Mouse (Mus musculus) liver, embryonic 11.5 days (tissue): Measurements from ENCODE around the gene H2afz. TPM values are rescaled to one million over a fixed set of nuclear protein-coding genes. Genes with fewer than 3 reads are reported as not detected.
"Not testable (repeated sequence)": the region's sequence is repeated elsewhere in the genome, so short reads cannot be mapped to it uniquely, and the experiment has no call there.

Experiments
- ATAC-seq: fragments of 200-750 bp; cut with Nextera tagmentation; replicated peaks from 2 replicates; pipeline ENCODE4 v1.8.0; 2017; ENCODE audit warnings: moderate number of reproducible peaks, mild to moderate bottlenecking, moderate TSS enrichment, moderate library complexity; ENCODE audit not compliant: low FRiP score
- DNase-seq: peaks from one replicate; pipeline ENCODE4 v3.0.0-alpha.2; 2017; ENCODE audit warnings: low spot score
- H3K27ac ChIP-seq: fragments of 300-500 bp; sonication (generic); 2 replicates; pipeline ENCODE4 v1.5.1; 2014; ENCODE audit warnings: mild to moderate bottlenecking, low read depth, low read length, control low read depth
- H3K27me3 ChIP-seq: fragments of 300-500 bp; sonication (generic); replicated peaks from 2 replicates; pipeline ENCODE4 v1.6.1; 2014; ENCODE audit warnings: low read length, mixed read lengths; ENCODE audit not compliant: control insufficient read depth, insufficient read depth
- H3K36me3 ChIP-seq: fragments of 300-500 bp; sonication (generic); 2 replicates; pipeline ENCODE4 v1.6.1; 2014; ENCODE audit warnings: mild to moderate bottlenecking, low read length, moderate library complexity, mixed read lengths; ENCODE audit not compliant: control insufficient read depth, insufficient read depth
- H3K4me1 ChIP-seq: fragments of 300-500 bp; sonication (generic); replicated peaks from 2 replicates; pipeline ENCODE4 v1.6.1; 2014; ENCODE audit warnings: low read length, mixed read lengths; ENCODE audit not compliant: control insufficient read depth, insufficient read depth
- H3K4me2 ChIP-seq: fragments of 300-500 bp; sonication (generic); 2 replicates; pipeline ENCODE4 v1.6.1; 2014; ENCODE audit warnings: mild to moderate bottlenecking, control low read depth, moderate library complexity
- H3K4me3 ChIP-seq: fragments of 300-500 bp; sonication (generic); 2 replicates; pipeline ENCODE4 v1.5.1; 2014; ENCODE audit warnings: low read depth, low read length, control low read depth
- H3K9ac ChIP-seq: fragments of 300-500 bp; sonication (generic); 2 replicates; pipeline ENCODE4 v1.6.1; 2014; ENCODE audit warnings: low read depth, low read length, control low read depth
- H3K9me3 ChIP-seq: fragments of 300-500 bp; sonication (generic); 2 replicates; pipeline ENCODE4 v1.6.1; 2016; ENCODE audit warnings: low read length, inconsistent platforms, mixed read lengths; ENCODE audit not compliant: control insufficient read depth
- WGBS: fragments of 180-500 bp; shearing (Covaris S2); extraction: QIAGEN DNeasy Blood & Tissue Kit; methylation state at CpG from one replicate; pipeline ENCODE4 v1.1.7; 2014; 5-methylcytosine and 5-hydroxymethylcytosine counted together
- polyA plus RNA-seq: library from polyadenylated mRNA; unstranded; fragments of >200 nt; fragmentation: Nextera tagmentation; extraction: Ambion mirVana; gene quantifications from 2 replicates; pipeline ENCODE4 v1.2.1, GENCODE M21; 2014

Gene H2afz
- polyA plus RNA-seq, 1 experiment from 2014 or later = 2,121 TPM

DNA sequence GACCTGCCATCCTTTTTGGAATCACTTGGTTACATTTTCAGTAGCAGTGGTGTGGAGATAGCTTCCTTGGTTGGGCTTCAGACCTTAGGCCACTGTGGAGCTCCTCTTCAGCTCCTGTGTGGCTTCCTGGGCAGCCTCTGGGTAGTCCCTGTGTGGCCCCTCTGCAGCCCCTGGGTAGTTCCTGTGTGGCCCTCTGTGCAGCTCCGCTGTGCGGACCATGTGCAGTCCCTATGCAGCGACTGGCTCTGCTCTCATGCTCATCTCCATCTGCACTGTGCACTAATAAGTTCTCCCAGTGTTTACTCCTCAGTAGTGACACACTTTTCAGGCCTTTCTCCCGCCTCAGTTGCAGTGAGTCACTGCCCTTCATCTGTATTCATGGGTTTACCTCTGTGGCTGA, 27.8 kb downstream of the H2afz start:
- H3K4me2 ChIP-seq = no peak overlapping the region
- WGBS = 86% methylated on average over 4 of the region's 4 CpGs
- H3K4me3 ChIP-seq = no peak overlapping the region
- no peak for DNase-seq
- no peak for ATAC-seq
- H3K4me1 ChIP-seq = no peaks in the 10 kb centered on the region
- H3K27ac ChIP-seq = no peak overlapping the region
- no peak overlapping the region for H3K9ac ChIP-seq
- no peaks in the 10 kb centered on the region for H3K27me3 ChIP-seq
- H3K9me3 ChIP-seq = no peaks in the 10 kb centered on the region
- peaks cover 17% of the 10 kb centered on the region; the same call in 1 of the 2 replicates for H3K36me3 ChIP-seq

DNA sequence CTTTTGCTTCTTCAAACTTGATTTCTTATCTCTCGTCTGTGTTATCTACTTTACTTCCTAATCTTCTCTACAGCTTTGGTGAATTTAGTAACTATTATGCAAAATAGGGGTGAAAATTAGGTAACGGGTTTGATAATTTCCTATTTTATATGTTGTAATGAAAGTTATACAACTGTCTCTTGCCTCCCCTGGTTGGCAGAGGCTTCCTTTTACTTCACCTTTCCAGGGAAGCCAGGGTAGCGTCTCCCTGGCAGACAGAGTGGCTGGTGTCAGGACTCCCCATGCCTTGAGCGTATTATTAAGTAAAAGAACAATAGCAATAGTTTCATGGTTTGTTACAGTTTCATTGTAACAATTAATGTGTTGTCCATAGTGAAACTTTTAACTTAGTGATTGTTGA, 29.5 kb downstream of the H2afz start:
- Histone ChIP-seq H3K9ac (no peak overlapping the region), H3K4me1 (no peaks in the 10 kb centered on the region), H3K9me3 (no peaks in the 10 kb centered on the region), H3K4me2 (no peak overlapping the region), H3K27me3 (no peaks in the 10 kb centered on the region), H3K27ac (no peak overlapping the region), H3K36me3 (peaks cover 17% of the 10 kb centered on the region; the same call in 1 of the 2 replicates), H3K4me3 (no peak overlapping the region)
- 84% methylated on average over 4 of the region's 4 CpGs for WGBS
- no peak for ATAC-seq
- DNase-seq = no peak

DNA sequence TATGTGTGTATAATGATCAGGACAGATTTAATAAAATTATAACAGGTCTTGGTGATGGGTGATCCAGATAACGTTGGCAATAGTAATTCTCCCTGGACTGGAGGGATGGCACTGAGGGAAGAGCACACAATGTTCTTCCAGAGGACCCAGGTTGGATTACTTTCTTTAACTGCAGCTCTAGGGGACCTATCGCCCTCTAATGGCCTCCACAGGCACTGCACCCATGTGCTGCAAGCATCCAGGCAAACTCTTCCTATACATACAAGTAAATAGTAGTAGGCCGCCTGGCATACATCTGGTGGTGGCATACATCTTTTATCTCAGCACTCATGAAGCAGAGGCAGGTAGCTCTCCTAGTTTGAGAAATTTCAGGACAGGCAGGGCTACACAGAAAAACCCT, 30.9 kb downstream of the H2afz start:
- H3K9me3 ChIP-seq = no peaks in the 10 kb centered on the region
- H3K27ac ChIP-seq = no peak overlapping the region
- no peak overlapping the region for H3K9ac ChIP-seq
- 0 out of 2 replicates have a peak, but pooled peaks cover 10% of the 10 kb centered on the region for H3K36me3 ChIP-seq
- no peak overlapping the region for H3K4me2 ChIP-seq
- no peaks in the 10 kb centered on the region for H3K4me1 ChIP-seq
- 74% methylated on average over 3 of the region's 3 CpGs for WGBS
- ATAC-seq (no peak), DNase-seq (no peak)
- no peak overlapping the region for H3K4me3 ChIP-seq
- H3K27me3 ChIP-seq = no peaks in the 10 kb centered on the region

DNA sequence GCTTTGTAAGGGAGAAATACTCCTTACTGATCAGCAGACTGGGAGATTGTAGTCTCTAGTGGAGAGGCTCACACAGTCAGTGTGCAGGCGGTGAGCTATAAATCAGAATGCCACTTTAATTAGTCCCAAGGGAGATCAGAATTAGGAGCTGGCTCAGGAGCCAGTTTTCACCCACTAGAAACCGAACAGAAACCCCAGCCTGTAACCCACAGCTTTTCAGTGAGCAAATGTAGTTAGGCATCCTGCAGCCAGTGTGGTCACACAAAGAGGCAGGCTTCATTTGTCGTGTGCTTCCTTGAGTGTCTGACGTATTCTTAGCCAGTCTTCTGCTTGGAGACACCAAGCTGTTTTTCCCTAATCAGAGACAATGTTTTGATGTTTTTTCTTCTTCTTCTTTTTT, 32.1 kb downstream of the H2afz start:
- H3K36me3 ChIP-seq = 0 out of 2 replicates have a peak, but pooled peaks cover 10% of the 10 kb centered on the region
- H3K4me1 ChIP-seq = no peaks in the 10 kb centered on the region
- no peak overlapping the region for H3K4me3 ChIP-seq
- DNase-seq = no peak
- 85% methylated on average over 4 of the region's 4 CpGs for WGBS
- H3K9ac ChIP-seq = no peak overlapping the region
- H3K27me3 ChIP-seq = no peaks in the 10 kb centered on the region
- ATAC-seq = no peak
- no peak overlapping the region for H3K27ac ChIP-seq
- H3K9me3 ChIP-seq = no peaks in the 10 kb centered on the region
- H3K4me2 ChIP-seq = no peak overlapping the region

DNA sequence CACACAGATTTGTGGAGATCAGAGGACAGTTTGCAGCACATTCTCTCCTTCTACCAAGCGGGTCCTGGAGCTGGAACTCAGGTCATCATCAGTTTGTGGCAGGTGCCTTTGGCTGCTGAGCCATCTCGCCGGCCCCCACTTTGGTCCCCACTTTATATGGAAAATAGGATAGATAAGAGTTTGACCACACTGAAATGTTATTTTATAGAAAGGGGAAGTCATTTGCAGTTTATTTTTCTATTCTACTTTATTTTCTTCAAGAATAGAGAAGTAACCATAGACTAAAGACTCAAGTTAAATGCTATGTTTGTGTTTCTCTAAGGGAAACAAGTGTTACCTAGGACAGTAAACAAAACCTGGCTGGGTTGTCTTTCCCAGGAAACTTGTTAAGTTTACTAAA, 32.6 kb downstream of the H2afz start:
- H3K4me1 ChIP-seq = no peaks in the 10 kb centered on the region
- no peak overlapping the region for H3K4me2 ChIP-seq
- DNase-seq (no peak), ATAC-seq (no peak)
- no peak overlapping the region for H3K27ac ChIP-seq
- H3K36me3 ChIP-seq = 0 out of 2 replicates have a peak, but pooled peaks cover 10% of the 10 kb centered on the region
- H3K4me3 ChIP-seq = no peak overlapping the region
- H3K9me3 ChIP-seq = no peaks in the 10 kb centered on the region
- no peak overlapping the region for H3K9ac ChIP-seq
- 82% methylated on average over 3 of the region's 3 CpGs for WGBS
- H3K27me3 ChIP-seq = no peaks in the 10 kb centered on the region

DNA sequence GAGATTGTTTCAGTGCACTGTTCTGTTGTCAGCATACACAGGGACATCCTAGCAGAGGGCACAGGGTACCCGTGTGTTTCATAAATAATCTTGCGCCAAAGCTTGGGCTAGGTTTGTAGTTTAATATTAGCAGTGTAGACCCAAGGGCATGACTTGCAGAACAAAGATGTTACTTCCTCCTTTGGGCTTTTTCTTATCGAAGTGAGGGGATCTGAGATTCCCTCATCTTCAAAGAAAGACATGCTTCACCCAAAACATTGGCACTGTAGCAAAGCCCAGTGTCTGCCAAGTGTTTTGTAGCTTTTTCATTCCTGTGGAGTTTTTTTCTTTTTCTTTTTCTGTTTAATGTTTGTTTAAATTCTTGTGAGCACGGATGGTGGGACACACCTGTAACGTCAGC, 33.4 kb downstream of the H2afz start:
- no peak overlapping the region for H3K27ac ChIP-seq
- peaks cover 10% of the 10 kb centered on the region; the same call in 1 of the 2 replicates for H3K36me3 ChIP-seq
- H3K4me2 ChIP-seq = no peak overlapping the region
- no peak for ATAC-seq
- WGBS = 72% methylated on average over 5 of the region's 5 CpGs
- no peaks in the 10 kb centered on the region for H3K4me1 ChIP-seq
- no peaks in the 10 kb centered on the region for H3K27me3 ChIP-seq
- H3K4me3 ChIP-seq = no peak overlapping the region
- H3K9me3 ChIP-seq = no peaks in the 10 kb centered on the region
- DNase-seq = no peak
- H3K9ac ChIP-seq = no peak overlapping the region

DNA sequence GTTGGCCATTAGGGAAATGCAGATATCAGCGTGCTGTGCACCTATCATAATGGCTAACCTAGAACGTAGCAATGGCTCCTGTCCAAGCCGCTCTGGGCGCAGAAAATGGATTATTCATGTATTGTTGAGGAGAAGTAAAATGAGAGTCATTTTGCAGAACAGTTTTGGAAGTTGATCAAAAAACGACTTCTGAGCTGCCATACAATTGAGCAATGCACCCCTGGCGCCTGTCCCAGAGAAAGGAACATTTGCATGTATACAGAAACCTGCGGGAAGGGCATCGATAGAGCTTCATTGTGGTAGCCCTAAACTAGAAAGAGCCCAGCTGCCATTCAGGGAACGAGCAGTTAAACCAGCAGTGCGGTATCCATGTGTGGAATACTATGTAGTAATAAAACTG, 35.9 kb downstream of the H2afz start:
- DNase-seq (no peak), ATAC-seq (no peak)
- 90% methylated on average over 10 of the region's 10 CpGs for WGBS
- H3K4me1 ChIP-seq = no peaks in the 10 kb centered on the region
- H3K9ac ChIP-seq = no peak overlapping the region
- H3K27ac ChIP-seq = no peak overlapping the region
- no peaks in the 10 kb centered on the region for H3K9me3 ChIP-seq
- H3K4me2 ChIP-seq = no peak overlapping the region
- peaks cover 5% of the 10 kb centered on the region; the same call in 1 of the 2 replicates for H3K36me3 ChIP-seq
- no peak overlapping the region for H3K4me3 ChIP-seq
- no peaks in the 10 kb centered on the region for H3K27me3 ChIP-seq

DNA sequence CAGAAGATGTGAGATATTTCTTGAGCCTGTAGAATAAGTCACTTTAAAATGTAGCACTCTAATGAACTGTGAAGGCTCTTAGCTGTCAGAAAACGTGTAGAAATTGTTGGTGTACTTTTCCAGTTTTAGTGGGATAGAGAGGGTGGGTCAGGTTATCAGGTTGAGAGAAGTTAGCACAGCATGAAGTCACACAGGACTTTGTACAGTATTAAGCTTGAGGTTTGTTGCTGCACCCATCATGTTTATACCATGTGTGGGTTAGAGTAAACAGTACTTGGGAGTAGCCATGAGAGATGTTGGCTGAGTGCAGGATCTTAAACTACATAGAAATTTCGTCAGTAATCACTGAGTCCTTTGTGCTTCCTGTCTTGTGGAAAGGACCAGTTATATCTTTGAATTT, 48.8 kb downstream of the H2afz start:
- no peak for DNase-seq
- no peaks in the 10 kb centered on the region for H3K9me3 ChIP-seq
- H3K9ac ChIP-seq = no peak overlapping the region
- no peaks in the 10 kb centered on the region for H3K27me3 ChIP-seq
- no peak overlapping the region for H3K27ac ChIP-seq
- no peaks in the 10 kb centered on the region for H3K4me1 ChIP-seq
- no peak for ATAC-seq
- H3K36me3 ChIP-seq = no peaks in the 10 kb centered on the region
- no peak overlapping the region for H3K4me2 ChIP-seq
- 72% methylated on average over 2 of the region's 2 CpGs for WGBS
- H3K4me3 ChIP-seq = no peak overlapping the region

DNA sequence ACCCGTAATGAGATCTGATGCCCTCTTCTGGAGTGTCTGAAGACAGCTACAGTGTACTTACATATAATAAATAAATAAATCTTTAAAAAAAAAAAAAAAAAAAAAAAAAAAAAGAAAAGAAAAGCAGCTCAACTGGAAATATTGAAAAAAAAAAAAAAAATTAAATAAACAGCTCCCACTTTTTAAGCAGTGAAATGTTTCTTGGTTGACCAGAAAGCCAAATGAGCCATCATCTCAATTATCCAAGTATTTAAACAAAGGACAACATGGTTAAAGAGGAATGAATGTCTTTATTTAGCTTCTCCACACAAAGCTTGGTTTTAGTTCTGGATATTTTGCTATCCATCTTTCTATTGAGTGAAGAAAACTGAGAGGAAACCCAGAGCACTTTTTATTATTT, 50.3 kb downstream of the H2afz start:
- not testable (repeated sequence) for DNase-seq, H3K4me2 ChIP-seq, H3K4me3 ChIP-seq, H3K27ac ChIP-seq, ATAC-seq, H3K9ac ChIP-seq, H3K27me3 ChIP-seq, H3K4me1 ChIP-seq, H3K36me3 ChIP-seq, H3K9me3 ChIP-seq
- WGBS = no CpG with 5 or more reads among the region's 1 CpGs
